Mouse (Mus musculus): ENCODE measurements at regions not wholly inside any gene's neighbourhood (a gene's known extent, or its start where the extent isn't known, plus 50 kb on each side); places are given as distances from the start of the nearest gene placed in this dataset.

DNA sequence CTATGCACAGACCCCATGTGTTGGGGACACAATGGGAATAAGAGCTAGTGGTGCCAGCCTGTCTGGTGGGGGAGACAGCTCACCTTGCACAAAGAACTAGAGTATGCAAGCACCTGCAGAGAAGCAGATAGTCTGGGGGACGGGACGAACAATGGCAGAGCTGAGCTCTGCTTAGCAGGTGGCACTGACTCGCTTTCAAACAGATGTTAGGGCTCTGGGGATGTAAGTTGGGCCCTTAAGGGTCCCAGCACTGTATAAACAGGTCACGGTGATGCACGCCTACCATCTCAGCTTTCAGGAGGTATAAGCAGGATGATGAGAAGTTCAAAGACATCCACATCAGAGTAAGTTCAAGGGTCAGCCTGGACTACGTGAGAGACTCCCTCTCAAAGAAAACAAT, 289.5 kb downstream of the Maf start:
- TF ChIP-seq CTCF (IDR thresholded peaks at IDR 0.05; ENCODE audit: control insufficient read depth, insufficient read depth, insufficient replicate concordance, low read depth, low read length), result no peak
- no peak for TF ChIP-seq POLR2A (IDR thresholded peaks at IDR 0.05; ENCODE audit: control insufficient read depth, low read depth, low read length)

All from testis, adult 2 months (tissue).